Comparison of ENCODE assay signal across 8 mouse cellular contexts in the genomic region with DNA sequence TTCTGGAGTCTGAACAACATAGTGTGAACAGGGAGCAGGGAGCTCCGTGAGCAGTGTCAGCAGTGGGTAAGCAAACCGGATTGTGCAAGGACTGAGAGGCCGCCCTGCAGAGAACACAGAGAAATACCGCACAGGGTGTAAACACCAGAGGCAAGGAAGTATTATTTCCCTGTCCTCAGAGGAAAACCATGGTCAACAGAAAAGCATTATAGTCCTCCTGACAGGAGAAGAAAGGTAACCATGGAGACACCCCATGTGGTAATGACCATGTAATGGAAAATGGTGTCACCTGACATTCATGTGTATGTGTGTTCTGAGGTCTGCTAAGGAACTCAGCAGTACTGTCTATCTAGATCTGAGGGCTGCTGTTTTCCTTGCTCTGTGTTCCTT. TPM values are rescaled to one million over a fixed set of nuclear protein-coding genes. Genes with fewer than 3 reads are reported as not detected.
DNase-seq lines count a peak whose midpoint lies in the region; ATAC-seq and TF ChIP-seq lines count a peak whose summit lies in the region.

No protein-coding gene starts in this region.

- 0 out of 2 replicates have a peak, but pooled peaks cover 11% of the 10 kb centered on the region for H3K4me1 ChIP-seq in limb, embryonic 11.5 days (ENCODE audit: control insufficient read depth, insufficient read depth, low read length)
- peaks cover 30% of the 10 kb centered on the region for H3K4me1 ChIP-seq in limb, embryonic 10.5 days
- H3K4me1 ChIP-seq in bone marrow, adult 2 months (ENCODE audit: control insufficient read depth, insufficient read depth, low read length) = peaks cover 8% of the 10 kb centered on the region
- H3K4me1 ChIP-seq in kidney, embryonic 14.5 days (ENCODE audit: control insufficient read depth, insufficient read depth, low read length) = peaks cover 6% of the 10 kb centered on the region; the same call in 1 of the 2 replicates

- H3K9me3 ChIP-seq in limb, embryonic 11.5 days (ENCODE audit: control insufficient read depth, low read length) = no peaks in the 10 kb centered on the region
- H3K9me3 ChIP-seq in limb, embryonic 10.5 days (replicated peaks) = no peaks in the 10 kb centered on the region
- H3K9me3 ChIP-seq in kidney, embryonic 14.5 days (ENCODE audit: control insufficient read depth, low read length) = no peaks in the 10 kb centered on the region

- peak; percentile 47; the same call in 1 of the 2 replicates for ATAC-seq in limb, embryonic 11.5 days (ENCODE audit: insufficient number of reproducible peaks, low FRiP score, low TSS enrichment, low read depth)
- ATAC-seq in kidney, embryonic 14.5 days (ENCODE audit: low FRiP score, low TSS enrichment) = peak; percentile 61; the same call in 1 of the 2 replicates
- ATAC-seq in megakaryocyte-erythroid progenitor cell, adult 5-6 weeks (replicated peaks; ENCODE audit: low FRiP score, low TSS enrichment, poor library complexity, severe bottlenecking) = peak; percentile 85

- H3K36me3 ChIP-seq in limb, embryonic 11.5 days (ENCODE audit: control insufficient read depth, insufficient read depth, low read length) = no peaks in the 10 kb centered on the region
- H3K36me3 ChIP-seq in limb, embryonic 10.5 days = no peaks in the 10 kb centered on the region
- H3K36me3 ChIP-seq in kidney, embryonic 14.5 days (ENCODE audit: control insufficient read depth, insufficient read depth, low read length) = no peaks in the 10 kb centered on the region

- no peak overlapping the region for H3K4me3 ChIP-seq in limb, embryonic 11.5 days (ENCODE audit: low read depth, low read length)
- H3K4me3 ChIP-seq in limb, embryonic 10.5 days = no peak overlapping the region
- no peak overlapping the region for H3K4me3 ChIP-seq in bone marrow, adult 2 months (replicated peaks; ENCODE audit: control insufficient read depth, low read depth, low read length)
- no peak overlapping the region for H3K4me3 ChIP-seq in kidney, embryonic 14.5 days (ENCODE audit: low read length)

- no peak overlapping the region for H3K4me2 ChIP-seq in limb, embryonic 11.5 days (ENCODE audit: low read depth, severe bottlenecking)
- H3K4me2 ChIP-seq in kidney, embryonic 14.5 days (replicated peaks; ENCODE audit: low read depth, low read length) = no peak overlapping the region

- no peak for TF ChIP-seq POLR2A in bone marrow, adult 2 months (IDR thresholded peaks at IDR 0.05; ENCODE audit: borderline replicate concordance, control insufficient read depth, low read depth, low read length)

- no peaks in the 10 kb centered on the region for H3K27me3 ChIP-seq in limb, embryonic 11.5 days (ENCODE audit: control insufficient read depth, insufficient read depth, low read length)
- no peaks in the 10 kb centered on the region for H3K27me3 ChIP-seq in limb, embryonic 10.5 days (ENCODE audit: low read depth, poor library complexity, severe bottlenecking)
- no peaks in the 10 kb centered on the region for H3K27me3 ChIP-seq in kidney, embryonic 14.5 days (ENCODE audit: control insufficient read depth, insufficient read depth, low read length)

- 70% methylated on average over 4 of the region's 4 CpGs for WGBS in limb, embryonic 11.5 days
- 73% methylated on average over 4 of the region's 4 CpGs for WGBS in limb, embryonic 10.5 days
- 10% methylated on average over 4 of the region's 4 CpGs for WGBS in bone marrow, adult 2 months
- WGBS in kidney, embryonic 14.5 days = 61% methylated on average over 4 of the region's 4 CpGs

- no peak overlapping the region for H3K27ac ChIP-seq in limb, embryonic 11.5 days (replicated peaks; ENCODE audit: low read depth, low read length)
- no peak overlapping the region for H3K27ac ChIP-seq in limb, embryonic 10.5 days
- H3K27ac ChIP-seq in bone marrow, adult 2 months (ENCODE audit: control insufficient read depth, insufficient read depth, low read depth, low read length, poor library complexity) = peak overlapping the region; percentile 89
- no peak overlapping the region for H3K27ac ChIP-seq in kidney, embryonic 14.5 days (ENCODE audit: low read depth, low read length)

- DNase-seq in limb, embryonic 11.5 days (ENCODE audit: low spot score) = no peak
- no peak for DNase-seq in limb, embryonic 10.5 days (ENCODE audit: low spot score)
- peak; percentile 65 for DNase-seq in gastrocnemius, postnatal 25 days
- DNase-seq in thymus, postnatal 0 days (ENCODE audit: low spot score) = peak; percentile 77
- DNase-seq in c-Kit-positive CD71-positive TER-119-positive erythroid progenitor cells, embryonic 14.5 days (ENCODE audit: low spot score) = no peak

- no peak for TF ChIP-seq CTCF in bone marrow, adult 2 months (IDR thresholded peaks at IDR 0.05; ENCODE audit: control insufficient read depth, insufficient read depth, low read length)

- no peak overlapping the region for H3K9ac ChIP-seq in limb, embryonic 11.5 days (ENCODE audit: low read length)
- no peak overlapping the region for H3K9ac ChIP-seq in kidney, embryonic 14.5 days (ENCODE audit: low read depth, low read length)

RNA-seq across cellular contexts. Expression of gene Hectd1, which starts 36.4 kb away (rescaled TPM):
- polyA plus RNA-seq in limb, embryonic 11.5 days (2014; fragmentation: Nextera tagmentation; extraction: Ambion mirVana) = 40.0 and 43.1 TPM in 2 replicates
- polyA plus RNA-seq in limb, embryonic 10.5 days (2016; fragmentation: Nextera tagmentation; extraction: Ambion mirVana) = 32.0 and 39.5 TPM in 2 replicates
- 20.1 and 31.2 TPM in 2 replicates for polyA plus RNA-seq in bone marrow, adult 2 months (2011; ENCODE audit: insufficient read depth, insufficient read length, low replicate concordance, missing spikeins)
- 10 to 100 TPM; 80.5 to 82.2 TPM for total RNA-seq in gastrocnemius, postnatal 25 days (2021)
- polyA plus RNA-seq in kidney, embryonic 14.5 days (2014; fragmentation: Nextera tagmentation; extraction: Ambion mirVana) = 36.0 and 51.6 TPM in 2 replicates
- total RNA-seq in megakaryocyte-erythroid progenitor cell, adult 5-6 weeks (2014; fragmentation: Nextera tagmentation) = 87.4 and 132 TPM in 2 replicates
- total RNA-seq in megakaryocyte-erythroid progenitor cell, adult 5-6 weeks (2017) = 186 and 187 TPM in 2 replicates
- 36.7 and 50.8 TPM in 2 replicates for polyA plus RNA-seq in thymus, postnatal 0 days (2015; fragmentation: Nextera tagmentation; extraction: Ambion mirVana)

Comparison
In these comparisons a context has a peak if more than half of its experiments do, and no peak if none do; other contexts are left out.
1. DNase-seq: peak in gastrocnemius, postnatal 25 days (single experiment) and thymus, postnatal 0 days (single experiment); none in limb, embryonic 11.5 days (single experiment), limb, embryonic 10.5 days (single experiment) and c-Kit-positive CD71-positive TER-119-positive erythroid progenitor cells, embryonic 14.5 days (single experiment).
2. Peak in every context shown above with its lines, with median percentiles within 50 percentile points of each other: ATAC-seq.